Mouse (Mus musculus): Measurements from ENCODE around the gene Fam57b.

GRCm38 (mm10) chr7:126776598-126777057 is 20.8 kb upstream of the Fam57b start, which contains the start of gene Ypel3:
- TF ChIP-seq CTCF (IDR thresholded peaks at IDR 0.05; ENCODE audit: low read depth, low read length) = no peak
- no peak for TF ChIP-seq POLR2AphosphoS5 (IDR thresholded peaks at IDR 0.05; ENCODE audit: insufficient replicate concordance, low read depth, low read length)
- TF ChIP-seq GATA1 (IDR thresholded peaks at IDR 0.05; ENCODE audit: borderline replicate concordance, low read length) = no peak
- TF ChIP-seq TAL1 (conservative IDR thresholded peaks at IDR 0.05; ENCODE audit: low read depth, low read length) = no peak
- TF ChIP-seq GATA2 (IDR thresholded peaks at IDR 0.05; ENCODE audit: borderline replicate concordance, low read depth, low read length) = no peak

All from G1E (cell line).